Mouse (Mus musculus) heart, embryonic 16.5 days (tissue): ENCODE results near the gene Abcb4. TPM values are rescaled to one million over a fixed set of nuclear protein-coding genes. Genes with fewer than 3 reads are reported as not detected.

ENCODE experiments used
- ATAC-seq: fragments of 200-750 bp; cut with Nextera tagmentation; replicated peaks from 2 replicates; pipeline ENCODE4 v1.8.0; 2017; ENCODE audit warnings: moderate number of reproducible peaks; ENCODE audit not compliant: insufficient read depth, low FRiP score; ENCODE audit errors: extremely low read depth
- H3K27ac ChIP-seq: fragments of 300-500 bp; sonication (generic); 2 replicates; pipeline ENCODE4 v1.5.1; 2014; ENCODE audit warnings: mild to moderate bottlenecking, low read length, control low read depth, moderate library complexity
- H3K27me3 ChIP-seq: fragments of 300-500 bp; sonication (generic); 2 replicates; pipeline ENCODE4 v1.6.1; 2014; ENCODE audit warnings: low read length, mixed read lengths; ENCODE audit not compliant: control insufficient read depth, insufficient read depth
- H3K36me3 ChIP-seq: fragments of 300-500 bp; sonication (generic); 2 replicates; pipeline ENCODE4 v1.6.1; 2014; ENCODE audit not compliant: control insufficient read depth, insufficient read depth
- H3K4me1 ChIP-seq: fragments of 300-500 bp; sonication (generic); 2 replicates; pipeline ENCODE4 v1.6.1; 2014; ENCODE audit warnings: low read length, mixed read lengths; ENCODE audit not compliant: control insufficient read depth, insufficient read depth
- H3K4me2 ChIP-seq: fragments of 300-500 bp; sonication (generic); 2 replicates; pipeline ENCODE4 v1.6.1; 2014; ENCODE audit warnings: low read depth, mild to moderate bottlenecking, control low read depth, low read length
- H3K4me3 ChIP-seq: fragments of 300-500 bp; sonication (generic); 2 replicates; pipeline ENCODE4 v1.5.1; 2014; ENCODE audit warnings: mild to moderate bottlenecking, control low read depth, low read length
- H3K9ac ChIP-seq: fragments of 300-500 bp; sonication (generic); 2 replicates; pipeline ENCODE4 v1.6.1; 2014; ENCODE audit warnings: low read length, control low read depth
- H3K9me3 ChIP-seq: fragments of 300-500 bp; sonication (generic); replicated peaks from 2 replicates; pipeline ENCODE4 v1.6.1; 2016; ENCODE audit warnings: low read length; ENCODE audit not compliant: control insufficient read depth
- WGBS: fragments of 180-500 bp; shearing (Covaris S2); extraction: QIAGEN DNeasy Blood & Tissue Kit; methylation state at CpG from one replicate; pipeline ENCODE4 v1.1.7; 2014; 5-methylcytosine and 5-hydroxymethylcytosine counted together
- polyA plus RNA-seq: library from polyadenylated mRNA; unstranded; fragments of >200 nt; fragmentation: Nextera tagmentation; extraction: Ambion mirVana; gene quantifications from 2 replicates; pipeline ENCODE4 v1.2.1, GENCODE M21; 2015

The Abcb4 gene
- polyA plus RNA-seq, 1 experiment from 2014 or later, result 0.38 TPM

- no peak overlapping the region for H3K4me3 ChIP-seq
- H3K36me3 ChIP-seq, result no peaks in the 10 kb centered on the region
- H3K4me2 ChIP-seq, result no peak overlapping the region
- ATAC-seq, result no peak
- 3% methylated on average over 1 of the region's 1 CpGs for WGBS
- no peaks in the 10 kb centered on the region for H3K27me3 ChIP-seq
- H3K9ac ChIP-seq, result no peak overlapping the region
- no peaks in the 10 kb centered on the region for H3K9me3 ChIP-seq
- 0 out of 2 replicates have a peak, but pooled peaks cover 2% of the 10 kb centered on the region for H3K4me1 ChIP-seq
- H3K27ac ChIP-seq, result no peak overlapping the region
Measured at GRCm38 (mm10) chr5:8868019-8868418, 25.5 kb upstream of the Abcb4 start.

GRCm38 (mm10) chr5:8872979-8873915, 20.3 kb upstream of the Abcb4 start:
- Histone ChIP-seq H3K27ac (no peak overlapping the region), H3K4me1 (0 out of 2 replicates have a peak, but pooled peaks cover under 1% of the 10 kb centered on the region), H3K9ac (no peak overlapping the region), H3K36me3 (no peaks in the 10 kb centered on the region), H3K4me3 (no peak overlapping the region), H3K9me3 (no peaks in the 10 kb centered on the region), H3K27me3 (no peaks in the 10 kb centered on the region), H3K4me2 (no peak overlapping the region)
- no peak for ATAC-seq
- WGBS, result 81% methylated on average over 6 of the region's 6 CpGs

GRCm38 (mm10) chr5:8877086-8877485, 16.4 kb upstream of the Abcb4 start:
- Histone ChIP-seq H3K4me1 (no peaks in the 10 kb centered on the region), H3K27ac (no peak overlapping the region), H3K4me3 (no peak overlapping the region), H3K9ac (no peak overlapping the region), H3K4me2 (no peak overlapping the region), H3K27me3 (no peaks in the 10 kb centered on the region), H3K9me3 (no peaks in the 10 kb centered on the region), H3K36me3 (no peaks in the 10 kb centered on the region)
- 77% methylated on average over 2 of the region's 2 CpGs for WGBS
- ATAC-seq, result no peak

GRCm38 (mm10) chr5:8877800-8878199, 15.7 kb upstream of the Abcb4 start:
- Histone ChIP-seq H3K27ac (no peak overlapping the region), H3K36me3 (no peaks in the 10 kb centered on the region), H3K4me2 (no peak overlapping the region), H3K9me3 (no peaks in the 10 kb centered on the region), H3K4me1 (no peaks in the 10 kb centered on the region), H3K9ac (no peak overlapping the region), H3K27me3 (no peaks in the 10 kb centered on the region), H3K4me3 (no peak overlapping the region)
- 56% methylated on average over 5 of the region's 5 CpGs for WGBS
- ATAC-seq, result no peak

GRCm38 (mm10) chr5:8885837-8886236, 7.7 kb upstream of the Abcb4 start:
- Histone ChIP-seq H3K4me3 (no peak overlapping the region), H3K4me2 (no peak overlapping the region), H3K9ac (no peak overlapping the region), H3K27ac (no peak overlapping the region), H3K9me3 (no peaks in the 10 kb centered on the region; the same call in 1 of the 2 replicates), H3K27me3 (no peaks in the 10 kb centered on the region), H3K36me3 (no peaks in the 10 kb centered on the region), H3K4me1 (no peaks in the 10 kb centered on the region)
- WGBS, result 65% methylated on average over 2 of the region's 2 CpGs
- ATAC-seq, result no peak

- Histone ChIP-seq H3K9me3 (no peaks in the 10 kb centered on the region; the same call in 1 of the 2 replicates), H3K36me3 (no peaks in the 10 kb centered on the region), H3K4me3 (peak overlapping the region; percentile 68), H3K4me1 (peaks cover 9% of the 10 kb centered on the region), H3K27ac (no peak overlapping the region), H3K27me3 (no peaks in the 10 kb centered on the region; the same call in 1 of the 2 replicates), H3K9ac (peak overlapping the region; percentile 72), H3K4me2 (peak overlapping the region; percentile 95)
- no peak for ATAC-seq
- 9% methylated on average over 15 of the region's 15 CpGs for WGBS
Measured at GRCm38 (mm10) chr5:8894104-8894425, 548 bp downstream of the Abcb4 start.

GRCm38 (mm10) chr5:8894641-8895490, 1.3 kb downstream of the Abcb4 start:
- no peak overlapping the region for H3K27ac ChIP-seq
- H3K4me2 ChIP-seq, result no peak overlapping the region
- H3K4me3 ChIP-seq, result no peak overlapping the region
- WGBS, result 55% methylated on average over 15 of the region's 15 CpGs
- H3K9ac ChIP-seq, result no peak overlapping the region
- H3K9me3 ChIP-seq, result no peaks in the 10 kb centered on the region; the same call in 1 of the 2 replicates
- no peaks in the 10 kb centered on the region; the same call in 1 of the 2 replicates for H3K27me3 ChIP-seq
- no peaks in the 10 kb centered on the region for H3K36me3 ChIP-seq
- peaks cover 9% of the 10 kb centered on the region for H3K4me1 ChIP-seq
- no peak for ATAC-seq

- Histone ChIP-seq H3K9me3 (no peaks in the 10 kb centered on the region), H3K27ac (no peak overlapping the region), H3K4me1 (peaks cover 9% of the 10 kb centered on the region), H3K36me3 (no peaks in the 10 kb centered on the region), H3K4me3 (no peak overlapping the region), H3K9ac (no peak overlapping the region), H3K27me3 (no peaks in the 10 kb centered on the region; the same call in 1 of the 2 replicates), H3K4me2 (no peak overlapping the region)
- ATAC-seq, result no peak
- WGBS, result 50% methylated on average over 1 of the region's 1 CpGs
Measured at GRCm38 (mm10) chr5:8896198-8896597, 2.7 kb downstream of the Abcb4 start.

- no peaks in the 10 kb centered on the region for H3K9me3 ChIP-seq
- WGBS, result 72% methylated on average over 3 of the region's 3 CpGs
- H3K27ac ChIP-seq, result no peak overlapping the region
- H3K4me2 ChIP-seq, result no peak overlapping the region
- no peaks in the 10 kb centered on the region for H3K36me3 ChIP-seq
- H3K4me1 ChIP-seq, result peaks cover 3% of the 10 kb centered on the region
- ATAC-seq, result no peak
- H3K4me3 ChIP-seq, result no peak overlapping the region
- H3K9ac ChIP-seq, result no peak overlapping the region
- no peaks in the 10 kb centered on the region; the same call in 1 of the 2 replicates for H3K27me3 ChIP-seq
Measured at GRCm38 (mm10) chr5:8898246-8898645, 4.7 kb downstream of the Abcb4 start.
